Mouse (Mus musculus): ENCODE results near the gene Mtmr4. TPM values are rescaled to one million over a fixed set of nuclear protein-coding genes. Genes with fewer than 3 reads are reported as not detected.

The Mtmr4 gene
- total RNA-seq, 2 experiments from 2014 or later = 93.9 to 101 TPM

DNA sequence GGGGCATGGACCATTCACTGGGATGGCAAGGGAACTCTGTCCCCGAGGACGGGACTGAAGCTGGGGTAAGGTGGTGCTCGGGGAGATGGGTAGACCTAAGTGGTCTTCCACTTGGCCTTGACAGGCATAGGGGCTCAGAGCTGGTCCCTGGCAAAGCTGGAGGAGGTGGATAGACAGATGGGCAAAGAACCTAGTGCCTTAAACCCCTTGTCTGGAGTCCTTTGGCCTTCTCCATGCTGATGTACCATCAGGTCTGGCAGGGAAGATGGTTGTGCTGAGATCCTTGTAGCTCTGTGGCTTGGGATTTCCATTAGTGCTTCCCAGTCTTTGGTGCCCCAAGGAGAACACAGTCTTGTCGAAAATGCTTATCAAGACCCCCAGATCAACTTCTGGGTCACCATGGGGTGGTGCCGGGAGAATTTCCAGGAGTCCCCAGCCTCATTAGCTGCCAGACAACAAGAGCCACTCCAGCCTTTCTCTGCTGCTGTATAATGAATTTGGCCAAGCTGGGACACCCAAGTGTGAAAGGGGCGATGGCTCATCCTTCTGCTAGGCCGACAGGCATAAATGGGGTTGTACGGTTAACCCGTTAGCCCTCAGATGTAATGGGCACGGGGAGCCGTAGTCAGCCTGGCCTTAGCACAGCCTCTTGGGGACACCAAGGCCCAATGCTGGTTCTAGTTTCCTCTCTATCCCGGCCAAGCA, 10.6 kb upstream of the Mtmr4 start:
- no peak for DNase-seq (ENCODE audit: low spot score in 2 of 2)

GRCm38 (mm10) chr11:87581933-87582710, 9.8 kb upstream of the Mtmr4 start:
- peak; percentile 50 to 68 for DNase-seq (ENCODE audit: low spot score in 2 of 2)

DNA sequence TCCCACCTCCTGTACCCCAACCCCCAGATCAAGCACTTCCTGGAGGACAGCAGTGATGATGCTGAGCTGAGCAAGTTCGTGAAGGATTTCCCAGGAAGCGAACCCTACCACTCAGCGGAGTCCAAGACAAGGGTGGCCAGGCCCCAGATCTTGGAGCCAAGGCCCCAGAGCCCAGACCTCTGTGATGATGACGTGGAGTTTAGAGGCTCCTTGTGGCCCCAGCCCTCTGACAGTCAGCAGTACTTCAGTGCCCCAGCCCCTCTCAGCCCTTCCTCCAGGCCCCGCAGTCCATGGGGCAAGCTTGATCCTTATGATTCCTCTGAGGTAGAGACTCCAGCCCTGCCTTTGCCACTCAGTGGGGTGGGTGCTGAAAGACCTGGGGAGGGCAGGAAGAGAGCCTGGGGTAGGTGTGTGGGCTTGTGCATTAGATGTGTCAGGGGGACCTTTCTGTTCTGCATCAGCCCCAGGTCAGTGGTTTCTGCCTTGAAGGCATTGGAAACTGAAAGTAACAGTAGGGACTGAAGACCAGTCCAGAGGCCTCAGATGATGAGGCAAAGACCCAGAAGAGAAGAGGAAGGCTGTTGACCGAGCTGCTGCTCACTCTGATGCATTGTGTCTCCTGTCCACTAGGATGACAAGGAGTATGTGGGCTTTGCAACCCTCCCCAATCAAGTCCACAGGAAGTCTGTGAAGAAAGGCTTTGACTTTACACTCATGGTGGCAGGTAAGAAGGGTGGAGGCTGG, 8.5 kb upstream of the Mtmr4 start:
- no peak for DNase-seq (ENCODE audit: low spot score in 2 of 2)

DNA sequence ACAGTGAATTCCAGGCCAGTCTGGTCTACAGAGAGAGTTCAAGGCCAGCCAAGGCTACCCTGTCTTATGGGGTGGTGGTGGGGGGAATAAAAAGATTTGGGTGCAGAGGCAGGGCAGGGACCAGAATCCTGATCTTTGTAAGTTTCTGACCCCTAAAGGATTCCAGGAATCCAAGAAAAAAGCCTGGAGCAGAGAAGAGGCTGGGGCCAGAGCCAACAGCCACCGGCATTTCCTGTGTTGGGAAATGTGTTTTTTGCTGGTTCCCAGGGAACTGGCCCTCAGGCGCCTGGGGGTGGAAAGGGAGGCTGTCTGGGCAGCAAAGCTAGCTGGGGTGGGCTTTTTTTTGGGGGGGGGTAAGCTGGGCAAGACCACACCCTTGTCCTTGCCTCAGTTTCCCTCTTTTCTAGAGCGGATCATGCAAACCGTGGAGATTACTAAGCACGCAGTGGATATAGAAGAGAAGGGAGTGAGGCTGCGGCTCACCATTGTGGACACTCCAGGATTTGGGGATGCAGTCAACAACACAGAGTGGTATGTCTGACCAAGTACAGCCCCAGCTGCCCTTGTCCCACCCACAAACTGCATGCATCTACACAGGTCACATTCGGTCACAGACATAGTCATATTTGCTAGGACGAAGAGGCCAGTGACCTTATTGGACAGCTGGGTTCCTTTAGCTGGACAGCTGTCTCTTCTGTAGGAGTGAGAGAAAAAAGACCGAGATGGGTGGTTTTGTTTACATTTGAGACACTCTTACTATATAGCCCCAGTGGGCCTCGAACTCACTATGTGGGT, 7.1 kb upstream of the Mtmr4 start:
- no peak for DNase-seq (ENCODE audit: low spot score in 2 of 2)

DNA sequence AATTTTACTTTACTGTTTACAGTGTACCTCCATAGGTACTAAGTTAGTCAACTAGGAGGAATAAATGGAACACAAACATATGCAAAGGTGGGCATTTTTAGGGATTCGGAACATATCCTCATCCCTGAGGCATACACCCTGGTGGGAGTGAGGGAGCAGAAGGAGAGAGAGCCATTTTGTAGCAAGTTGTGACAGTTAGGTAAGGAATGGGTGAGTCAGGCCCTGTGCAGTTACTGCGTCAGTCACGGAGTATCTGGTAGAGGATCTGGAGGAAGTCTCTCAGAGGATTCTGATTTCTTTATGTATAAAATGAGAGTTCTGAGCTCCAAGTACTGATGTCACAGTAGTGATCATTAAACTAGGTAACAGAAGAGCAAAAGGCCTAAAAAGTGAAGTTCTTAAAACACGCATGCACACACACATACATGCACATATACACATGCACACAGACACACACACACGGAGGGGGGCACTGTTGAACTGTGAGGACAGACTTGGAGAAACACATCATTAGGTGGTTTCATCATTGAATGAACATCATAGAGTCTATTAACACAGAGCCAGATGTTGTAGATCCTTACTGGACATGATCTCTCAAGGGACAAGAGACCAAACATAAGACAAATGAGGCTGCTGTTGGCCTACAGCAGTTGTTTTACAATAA, 4.6 kb upstream of the Mtmr4 start:
- DNase-seq (ENCODE audit: low spot score in 2 of 2) = no peak

GRCm38 (mm10) chr11:87589605-87590004, 2.4 kb upstream of the Mtmr4 start:
- DNase-seq (ENCODE audit: low spot score in 2 of 2) = no peak

DNA sequence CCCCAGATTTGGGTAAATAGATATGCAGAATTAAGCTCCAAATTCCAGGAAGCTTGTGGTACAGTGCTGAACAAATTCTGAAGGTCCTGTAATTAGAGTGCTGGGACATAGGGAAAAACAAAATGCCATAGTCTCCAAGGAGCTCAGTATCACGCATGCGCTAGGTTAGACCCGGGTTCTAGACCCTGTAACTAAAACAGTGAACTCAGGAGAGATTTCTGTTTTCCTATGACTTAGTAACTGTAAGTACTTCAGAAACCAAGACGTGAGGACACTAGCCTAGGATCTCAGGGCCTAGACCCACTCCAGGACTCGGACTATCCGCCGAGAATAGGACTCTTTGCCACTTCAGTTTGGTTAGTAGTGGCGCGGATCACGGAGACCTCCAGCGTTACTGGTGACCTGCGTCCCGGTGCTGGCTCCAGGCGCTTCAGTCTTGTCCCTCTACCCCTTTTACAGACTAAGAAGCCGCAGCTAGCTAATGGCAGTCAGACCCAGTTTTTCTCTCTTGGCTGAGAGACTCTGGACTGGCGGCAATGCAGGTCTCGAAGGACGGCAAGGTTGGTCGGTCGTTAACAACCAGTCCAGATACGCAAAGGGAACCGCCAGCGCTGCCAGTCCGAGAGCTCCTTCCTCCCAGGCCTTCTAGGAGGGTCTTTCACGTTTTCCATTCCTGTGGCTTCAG, 979 bp upstream of the Mtmr4 start:
- no peak for DNase-seq (ENCODE audit: low spot score in 2 of 2)

DNA sequence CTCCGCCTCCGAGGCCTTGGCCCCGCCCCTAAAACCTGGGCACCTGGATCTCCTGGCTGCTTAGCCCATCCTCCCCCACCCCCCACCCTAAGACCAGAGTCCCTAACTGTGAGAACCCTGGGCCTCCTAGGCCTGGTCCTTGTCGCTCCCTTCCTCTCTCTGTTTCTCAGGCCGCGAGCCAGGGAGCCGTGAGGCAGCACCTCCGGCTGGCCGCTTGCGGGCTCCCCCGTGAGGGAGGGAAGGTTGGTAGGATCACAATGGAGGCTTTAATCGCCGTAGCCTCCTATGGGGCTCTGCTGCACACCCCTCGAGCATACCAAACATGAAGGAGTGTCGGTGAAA, 363 bp downstream of the Mtmr4 start:
- DNase-seq (ENCODE audit: low spot score in 2 of 2) = no peak

DNA sequence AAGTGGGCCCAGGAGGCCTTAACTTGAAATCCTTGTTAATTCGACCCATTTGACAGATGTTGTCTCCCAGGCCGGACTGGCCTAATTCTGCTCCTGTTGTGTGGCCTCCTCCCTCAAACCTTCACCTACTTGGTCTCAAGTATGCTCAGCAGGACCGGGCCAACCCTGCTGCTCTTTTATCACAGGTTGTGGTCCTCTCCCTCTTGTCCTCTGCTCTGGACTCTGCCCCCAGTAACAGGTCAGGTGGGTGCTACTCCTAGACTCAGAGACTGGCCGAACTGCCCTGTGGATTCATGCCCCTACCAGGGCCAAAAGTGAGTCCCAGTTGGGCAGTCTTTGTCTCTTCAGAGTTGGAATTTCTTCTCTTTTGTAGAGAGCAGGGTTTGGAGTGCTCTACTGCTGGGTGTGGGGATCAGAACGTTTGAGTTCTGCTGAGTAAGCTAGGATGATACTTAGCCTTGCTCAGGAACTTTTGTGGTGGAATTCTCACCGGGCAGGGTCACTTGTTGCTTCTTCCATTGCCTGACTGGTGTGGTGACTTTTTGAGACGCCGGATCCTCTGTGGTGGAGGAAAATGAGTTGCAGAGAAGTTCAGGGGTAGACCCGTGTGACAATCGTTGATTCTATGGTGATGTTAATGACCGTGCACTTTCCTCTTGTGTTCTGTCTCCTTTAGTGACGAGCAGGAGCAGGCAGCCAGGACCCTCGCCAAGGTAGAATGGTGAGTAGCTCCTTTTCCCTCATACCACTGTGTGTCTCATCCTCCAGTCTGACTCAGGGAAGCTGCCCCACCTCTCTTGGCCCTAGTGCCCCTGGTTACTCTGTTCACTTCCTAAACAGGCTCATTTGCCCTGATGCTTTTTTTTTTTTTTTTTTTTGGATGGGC, 994 bp downstream of the Mtmr4 start:
- no peak for DNase-seq (ENCODE audit: low spot score in 2 of 2)

GRCm38 (mm10) chr11:87595327-87595841, 3.4 kb downstream of the Mtmr4 start:
- DNase-seq (ENCODE audit: low spot score in 2 of 2) = peak; percentile 80 to 89

GRCm38 (mm10) chr11:87595976-87596375, 4.0 kb downstream of the Mtmr4 start:
- DNase-seq (ENCODE audit: low spot score in 2 of 2) = peak in 1 of 2 experiments; percentile 51

DNA sequence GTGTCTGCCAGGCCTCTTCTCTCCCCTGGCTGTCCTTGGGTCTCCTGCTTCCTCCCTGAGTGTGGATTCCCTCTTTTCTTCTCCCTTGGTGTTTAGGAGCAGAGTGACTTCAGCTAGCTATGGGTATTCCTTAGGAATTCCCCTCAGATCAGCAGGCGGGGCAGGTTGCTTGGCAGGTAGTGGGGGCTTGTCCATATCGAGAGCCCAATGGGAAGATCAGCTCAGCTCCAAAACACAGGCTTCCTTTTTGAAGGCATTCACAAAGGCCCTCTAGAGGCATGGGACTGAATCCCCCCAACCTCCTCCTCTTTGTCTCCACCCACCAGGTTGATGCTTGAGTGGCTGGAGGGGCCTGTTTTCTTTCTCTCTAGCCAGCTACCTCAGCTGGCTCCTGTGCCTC, 4.5 kb downstream of the Mtmr4 start:
- DNase-seq (ENCODE audit: low spot score in 2 of 2) = no peak

GRCm38 (mm10) chr11:87597061-87597460, 5.1 kb downstream of the Mtmr4 start:
- DNase-seq (ENCODE audit: low spot score in 2 of 2) = no peak

GRCm38 (mm10) chr11:87599395-87600089, 7.6 kb downstream of the Mtmr4 start:
- DNase-seq (ENCODE audit: low spot score in 2 of 2) = no peak

DNA sequence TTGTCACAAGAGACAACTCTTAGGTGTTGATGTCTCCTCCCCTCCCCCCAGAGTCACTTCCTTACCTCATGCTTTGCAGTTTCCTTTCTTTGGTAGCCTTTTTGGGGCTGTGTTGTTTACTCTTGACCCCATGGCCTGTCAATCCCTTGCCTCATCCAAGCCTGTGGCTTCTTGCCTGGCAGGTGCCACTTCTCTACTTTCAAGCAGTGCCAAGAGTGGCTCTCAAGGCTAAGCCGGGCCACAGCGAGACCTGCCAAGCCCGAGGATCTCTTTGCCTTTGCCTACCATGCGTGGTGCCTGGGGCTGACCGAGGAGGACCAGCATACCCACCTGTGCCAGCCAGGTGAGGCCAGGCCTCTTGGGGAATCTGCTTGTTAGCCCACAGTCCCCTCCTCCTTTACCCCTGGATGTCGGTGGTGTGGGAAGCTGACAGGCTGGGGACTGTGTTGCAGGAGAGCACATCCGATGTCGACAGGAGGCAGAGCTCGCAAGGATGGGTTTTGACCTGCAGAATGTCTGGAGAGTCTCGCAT, 8.4 kb downstream of the Mtmr4 start:
- DNase-seq (ENCODE audit: low spot score in 2 of 2) = no peak

DNA sequence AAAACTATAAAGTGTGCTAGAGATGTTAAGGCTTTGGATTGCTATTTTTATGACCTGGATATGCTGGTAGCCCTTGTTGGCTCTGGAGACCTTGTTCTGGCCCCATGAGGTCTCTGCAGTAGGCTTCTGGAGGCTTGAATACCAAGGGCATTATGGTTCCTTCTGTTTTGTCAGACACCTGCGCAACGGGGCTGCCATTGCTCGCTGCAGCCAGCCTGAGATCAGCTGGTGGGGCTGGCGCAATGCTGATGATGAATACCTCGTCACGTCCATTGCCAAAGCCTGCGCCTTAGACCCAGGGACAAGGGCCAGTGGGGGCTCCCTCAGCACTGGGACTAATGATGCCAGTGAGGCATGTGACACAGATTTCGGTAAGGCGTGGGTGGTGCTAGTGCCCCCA, 10.3 kb downstream of the Mtmr4 start:
- DNase-seq (ENCODE audit: low spot score in 2 of 2) = no peak

GRCm38 (mm10) chr11:87603571-87603970, 11.6 kb downstream of the Mtmr4 start:
- no peak for DNase-seq (ENCODE audit: low spot score in 2 of 2)

DNA sequence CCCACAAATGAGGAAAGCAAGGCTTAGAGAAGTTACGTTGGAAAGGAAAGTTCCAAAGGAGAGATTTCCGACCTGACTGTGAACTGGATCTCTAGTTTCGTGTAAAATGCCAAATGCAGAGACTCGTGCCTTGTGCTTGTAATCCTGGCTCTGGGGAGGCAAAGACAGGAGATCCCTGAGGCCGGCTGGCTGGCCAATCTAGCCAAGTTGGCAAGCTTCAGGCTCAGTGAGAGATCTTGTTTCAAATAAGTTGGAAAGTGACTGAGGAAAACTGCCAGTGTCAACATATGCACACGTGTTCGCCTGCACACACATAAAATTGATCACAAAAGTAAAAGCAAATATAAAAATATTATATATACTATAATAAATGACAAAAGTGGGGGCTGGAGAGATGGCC, 17.3 kb downstream of the Mtmr4 start:
- no peak for DNase-seq (ENCODE audit: low spot score in 2 of 2)
